Mouse (Mus musculus): ENCODE results near the gene Kmt2e. TPM values are rescaled to one million over a fixed set of nuclear protein-coding genes. Genes with fewer than 3 reads are reported as not detected.
A peak's percentile ranks its signal among the peaks of the same experiment; 100 is the strongest.

Gene Kmt2e
- polyA plus RNA-seq, 1 experiment from 2014 or later: 83.1 TPM

- no peaks in the 10 kb centered on the region for H3K4me1 ChIP-seq (ENCODE audit: control insufficient read depth, insufficient read depth, low read length)
- no peak overlapping the region for H3K4me2 ChIP-seq (ENCODE audit: low read depth, low read length)
- H3K9ac ChIP-seq (ENCODE audit: low read depth, low read length): no peak overlapping the region
- no peak overlapping the region for H3K27ac ChIP-seq (ENCODE audit: low read length)
- no peaks in the 10 kb centered on the region for H3K27me3 ChIP-seq (replicated peaks; ENCODE audit: control insufficient read depth, insufficient read depth, low read length)
- H3K36me3 ChIP-seq (ENCODE audit: control insufficient read depth, insufficient read depth, low read length): peaks cover 9% of the 10 kb centered on the region
- no peaks in the 10 kb centered on the region for H3K9me3 ChIP-seq (ENCODE audit: control insufficient read depth, low read length)
- ATAC-seq: no peak
- 91% methylated on average over 7 of the region's 7 CpGs for WGBS
- H3K4me3 ChIP-seq (ENCODE audit: low read length): no peak overlapping the region
These were observed 49.6 kb downstream of the Kmt2e start for GRCm38 (mm10) chr5:23483811-23484210.

GRCm38 (mm10) chr5:23489231-23489630 lies 55.0 kb downstream of the Kmt2e start:
- Histone ChIP-seq H3K9me3 (ENCODE audit: control insufficient read depth, low read length) (no peaks in the 10 kb centered on the region), H3K27me3 (replicated peaks; ENCODE audit: control insufficient read depth, insufficient read depth, low read length) (no peaks in the 10 kb centered on the region), H3K27ac (ENCODE audit: low read length) (no peak overlapping the region), H3K4me1 (ENCODE audit: control insufficient read depth, insufficient read depth, low read length) (no peaks in the 10 kb centered on the region), H3K4me2 (ENCODE audit: low read depth, low read length) (no peak overlapping the region), H3K4me3 (ENCODE audit: low read length) (no peak overlapping the region), H3K36me3 (ENCODE audit: control insufficient read depth, insufficient read depth, low read length) (peaks cover 9% of the 10 kb centered on the region; the same call in 1 of the 2 replicates), H3K9ac (ENCODE audit: low read depth, low read length) (no peak overlapping the region)
- no peak for ATAC-seq
- 80% methylated on average over 4 of the region's 4 CpGs for WGBS

GRCm38 (mm10) chr5:23490797-23491196 lies 56.6 kb downstream of the Kmt2e start:
- peaks cover 7% of the 10 kb centered on the region for H3K36me3 ChIP-seq (ENCODE audit: control insufficient read depth, insufficient read depth, low read length)
- no peak overlapping the region for H3K4me2 ChIP-seq (ENCODE audit: low read depth, low read length)
- WGBS: 57% methylated on average over 2 of the region's 2 CpGs
- no peaks in the 10 kb centered on the region for H3K9me3 ChIP-seq (ENCODE audit: control insufficient read depth, low read length)
- no peak overlapping the region for H3K4me3 ChIP-seq (ENCODE audit: low read length)
- no peaks in the 10 kb centered on the region for H3K27me3 ChIP-seq (replicated peaks; ENCODE audit: control insufficient read depth, insufficient read depth, low read length)
- no peak overlapping the region for H3K9ac ChIP-seq (ENCODE audit: low read depth, low read length)
- no peak; the same call in 1 of the 2 replicates for ATAC-seq
- H3K27ac ChIP-seq (ENCODE audit: low read length): no peak overlapping the region
- no peaks in the 10 kb centered on the region for H3K4me1 ChIP-seq (ENCODE audit: control insufficient read depth, insufficient read depth, low read length)

- H3K4me3 ChIP-seq (ENCODE audit: low read length): no peak overlapping the region
- H3K4me1 ChIP-seq (ENCODE audit: control insufficient read depth, insufficient read depth, low read length): no peaks in the 10 kb centered on the region
- 79% methylated on average over 3 of the region's 3 CpGs for WGBS
- no peak for ATAC-seq
- peaks cover 25% of the 10 kb centered on the region for H3K36me3 ChIP-seq (ENCODE audit: control insufficient read depth, insufficient read depth, low read length)
- no peak overlapping the region for H3K27ac ChIP-seq (ENCODE audit: low read length)
- H3K9ac ChIP-seq (ENCODE audit: low read depth, low read length): no peak overlapping the region
- no peak overlapping the region for H3K4me2 ChIP-seq (ENCODE audit: low read depth, low read length)
- H3K9me3 ChIP-seq (ENCODE audit: control insufficient read depth, low read length): no peaks in the 10 kb centered on the region
- H3K27me3 ChIP-seq (replicated peaks; ENCODE audit: control insufficient read depth, insufficient read depth, low read length): no peaks in the 10 kb centered on the region
These were observed 62.2 kb downstream of the Kmt2e start for GRCm38 (mm10) chr5:23496396-23496795.

- Histone ChIP-seq H3K9me3 (ENCODE audit: control insufficient read depth, low read length) (no peaks in the 10 kb centered on the region), H3K4me3 (ENCODE audit: low read length) (no peak overlapping the region), H3K27ac (ENCODE audit: low read length) (no peak overlapping the region), H3K9ac (ENCODE audit: low read depth, low read length) (no peak overlapping the region), H3K4me1 (ENCODE audit: control insufficient read depth, insufficient read depth, low read length) (no peaks in the 10 kb centered on the region), H3K36me3 (ENCODE audit: control insufficient read depth, insufficient read depth, low read length) (peaks cover 23% of the 10 kb centered on the region), H3K27me3 (replicated peaks; ENCODE audit: control insufficient read depth, insufficient read depth, low read length) (no peaks in the 10 kb centered on the region), H3K4me2 (ENCODE audit: low read depth, low read length) (no peak overlapping the region)
- 90% methylated on average over 5 of the region's 5 CpGs for WGBS
- no peak for ATAC-seq
These were observed 62.7 kb downstream of the Kmt2e start for GRCm38 (mm10) chr5:23496933-23497332.

GRCm38 (mm10) chr5:23497920-23498319 lies 63.7 kb downstream of the Kmt2e start:
- no peak overlapping the region for H3K9ac ChIP-seq (ENCODE audit: low read depth, low read length)
- no peaks in the 10 kb centered on the region for H3K4me1 ChIP-seq (ENCODE audit: control insufficient read depth, insufficient read depth, low read length)
- peaks cover 26% of the 10 kb centered on the region for H3K36me3 ChIP-seq (ENCODE audit: control insufficient read depth, insufficient read depth, low read length)
- no peaks in the 10 kb centered on the region for H3K27me3 ChIP-seq (replicated peaks; ENCODE audit: control insufficient read depth, insufficient read depth, low read length)
- H3K9me3 ChIP-seq (ENCODE audit: control insufficient read depth, low read length): no peaks in the 10 kb centered on the region
- no peak for ATAC-seq
- H3K27ac ChIP-seq (ENCODE audit: low read length): no peak overlapping the region
- no peak overlapping the region for H3K4me3 ChIP-seq (ENCODE audit: low read length)
- H3K4me2 ChIP-seq (ENCODE audit: low read depth, low read length): no peak overlapping the region
- WGBS: 93% methylated on average over 10 of the region's 10 CpGs

- no peak for ATAC-seq
- Histone ChIP-seq H3K36me3 (ENCODE audit: control insufficient read depth, insufficient read depth, low read length) (peaks cover 28% of the 10 kb centered on the region), H3K27ac (ENCODE audit: low read length) (no peak overlapping the region), H3K9ac (ENCODE audit: low read depth, low read length) (no peak overlapping the region), H3K4me3 (ENCODE audit: low read length) (no peak overlapping the region), H3K4me2 (ENCODE audit: low read depth, low read length) (no peak overlapping the region), H3K4me1 (ENCODE audit: control insufficient read depth, insufficient read depth, low read length) (no peaks in the 10 kb centered on the region), H3K9me3 (ENCODE audit: control insufficient read depth, low read length) (no peaks in the 10 kb centered on the region), H3K27me3 (replicated peaks; ENCODE audit: control insufficient read depth, insufficient read depth, low read length) (no peaks in the 10 kb centered on the region)
- 92% methylated on average over 16 of the region's 16 CpGs for WGBS
These were observed 65.0 kb downstream of the Kmt2e start for GRCm38 (mm10) chr5:23499257-23499656.

GRCm38 (mm10) chr5:23500715-23501114 lies 66.5 kb downstream of the Kmt2e start:
- H3K9ac ChIP-seq (ENCODE audit: low read depth, low read length): no peak overlapping the region
- no peak overlapping the region for H3K4me3 ChIP-seq (ENCODE audit: low read length)
- H3K4me1 ChIP-seq (ENCODE audit: control insufficient read depth, insufficient read depth, low read length): no peaks in the 10 kb centered on the region
- ATAC-seq: no peak
- no peaks in the 10 kb centered on the region for H3K9me3 ChIP-seq (ENCODE audit: control insufficient read depth, low read length)
- peaks cover 25% of the 10 kb centered on the region for H3K36me3 ChIP-seq (ENCODE audit: control insufficient read depth, insufficient read depth, low read length)
- no peak overlapping the region for H3K27ac ChIP-seq (ENCODE audit: low read length)
- H3K27me3 ChIP-seq (replicated peaks; ENCODE audit: control insufficient read depth, insufficient read depth, low read length): no peaks in the 10 kb centered on the region
- 91% methylated on average over 6 of the region's 6 CpGs for WGBS
- H3K4me2 ChIP-seq (ENCODE audit: low read depth, low read length): no peak overlapping the region

- H3K4me3 ChIP-seq (ENCODE audit: low read length): no peak overlapping the region
- no peak overlapping the region for H3K27ac ChIP-seq (ENCODE audit: low read length)
- peak; percentile 36; the same call in 1 of the 2 replicates for ATAC-seq
- 73% methylated on average over 13 of the region's 13 CpGs for whole genome bisulfite sequencing
- H3K9ac ChIP-seq (ENCODE audit: low read depth, low read length): no peak overlapping the region
- H3K9me3 ChIP-seq (ENCODE audit: control insufficient read depth, low read length): no peaks in the 10 kb centered on the region
- peaks cover 21% of the 10 kb centered on the region; the same call in 1 of the 2 replicates for H3K36me3 ChIP-seq (ENCODE audit: control insufficient read depth, insufficient read depth, low read length)
- no peaks in the 10 kb centered on the region for H3K27me3 ChIP-seq (replicated peaks; ENCODE audit: control insufficient read depth, insufficient read depth, low read length)
- H3K4me2 ChIP-seq (ENCODE audit: low read depth, low read length): no peak overlapping the region
- H3K4me1 ChIP-seq (ENCODE audit: control insufficient read depth, insufficient read depth, low read length): no peaks in the 10 kb centered on the region
These were observed 67.5 kb downstream of the Kmt2e start for GRCm38 (mm10) chr5:23501582-23502316.
